Mouse (Mus musculus): ENCODE results near the gene Meiob. TPM values are rescaled to one million over a fixed set of nuclear protein-coding genes. Genes with fewer than 3 reads are reported as not detected.

Meiob gene
- polyA plus RNA-seq, 1 experiment = 0.14 TPM

DNA sequence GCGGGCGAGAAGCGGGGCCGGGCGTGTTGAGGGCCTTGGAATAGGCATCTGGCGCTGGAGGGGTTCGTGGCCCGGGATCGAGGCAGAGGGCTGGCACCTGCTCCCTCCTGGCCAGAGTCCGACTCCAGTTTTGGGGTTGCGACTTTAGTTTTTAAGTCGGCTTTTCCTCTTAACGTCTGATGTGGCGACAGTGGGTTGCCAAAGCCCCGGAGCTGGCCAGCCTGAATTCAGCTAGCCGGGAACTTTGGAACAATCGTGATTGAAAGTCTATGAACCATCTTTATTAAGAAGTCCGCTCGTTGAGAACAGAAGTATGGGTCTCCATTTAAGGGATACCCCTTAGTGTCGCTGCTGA, 46.7 kb downstream of the Meiob start:
- no peak for TF ChIP-seq GATA1 (IDR thresholded peaks at IDR 0.05; ENCODE audit: low read length)

DNA sequence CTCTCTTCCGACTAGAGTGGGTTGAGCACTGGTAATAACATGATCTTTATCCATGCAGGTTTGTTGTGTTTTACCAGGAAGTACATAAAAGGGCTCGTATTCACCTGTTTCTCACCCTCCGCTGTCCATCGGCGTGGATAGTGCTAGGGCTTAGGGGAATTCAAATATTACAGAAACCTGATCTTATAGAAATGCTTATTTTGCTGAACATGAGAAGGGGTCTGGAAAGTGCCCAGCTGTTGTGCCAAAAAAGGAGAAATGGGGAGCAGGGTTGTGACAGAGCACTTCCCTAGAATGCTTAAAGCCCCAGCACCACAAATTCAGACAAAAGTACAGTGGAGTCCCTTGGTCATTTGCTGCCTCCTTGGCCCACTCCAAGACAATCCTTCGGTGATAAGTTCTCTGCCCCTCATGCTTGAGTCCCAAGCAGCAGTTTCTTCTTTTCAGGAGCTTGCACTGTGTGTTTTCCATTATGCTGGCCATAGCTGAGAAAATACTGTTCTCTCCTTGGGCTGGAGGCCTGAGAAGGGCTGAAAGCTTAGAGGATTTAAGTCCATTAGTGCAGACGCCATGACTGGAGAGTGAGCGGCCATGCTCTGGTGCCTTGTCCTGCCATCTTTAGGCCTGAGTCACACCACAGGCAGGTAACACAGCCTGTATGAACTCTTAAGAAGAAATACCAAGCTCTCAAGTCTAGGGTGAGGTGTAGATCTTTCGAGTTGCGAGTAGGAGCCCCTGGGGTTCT, 47.5 kb downstream of the Meiob start:
- no peak for TF ChIP-seq GATA1 (IDR thresholded peaks at IDR 0.05; ENCODE audit: low read length)

DNA sequence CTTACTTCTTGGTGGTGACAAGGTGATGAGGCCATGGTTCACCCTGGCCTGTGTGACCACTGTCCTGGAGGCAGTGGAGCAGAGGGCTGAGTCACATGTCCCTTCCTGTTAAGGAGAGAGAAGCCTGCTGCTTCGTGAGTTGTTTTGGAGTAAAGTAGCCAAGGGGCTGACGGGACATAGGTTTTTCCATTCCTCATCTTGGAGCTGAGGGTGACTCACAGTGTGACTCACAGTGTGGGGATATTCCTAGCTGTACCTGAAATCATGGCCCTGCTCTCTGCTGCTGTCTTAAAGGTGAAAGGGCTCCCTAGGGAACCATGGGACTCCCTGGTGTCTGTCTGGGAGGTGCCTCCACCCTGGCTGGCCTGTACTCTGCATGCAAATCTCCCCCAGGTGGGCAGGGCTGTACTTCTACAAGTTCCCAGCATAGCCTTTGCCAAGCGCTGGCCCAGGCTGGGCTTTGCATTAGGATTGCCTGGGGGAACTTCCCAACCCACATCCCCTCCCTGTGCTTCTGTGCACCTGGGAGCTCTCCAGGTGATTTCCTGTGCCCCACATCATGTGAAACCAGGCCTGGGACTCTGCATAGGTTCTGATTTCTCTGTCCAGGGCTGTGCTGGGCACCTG, 51.9 kb downstream of the Meiob start:
- no peak for TF ChIP-seq GATA1 (IDR thresholded peaks at IDR 0.05; ENCODE audit: low read length)

DNA sequence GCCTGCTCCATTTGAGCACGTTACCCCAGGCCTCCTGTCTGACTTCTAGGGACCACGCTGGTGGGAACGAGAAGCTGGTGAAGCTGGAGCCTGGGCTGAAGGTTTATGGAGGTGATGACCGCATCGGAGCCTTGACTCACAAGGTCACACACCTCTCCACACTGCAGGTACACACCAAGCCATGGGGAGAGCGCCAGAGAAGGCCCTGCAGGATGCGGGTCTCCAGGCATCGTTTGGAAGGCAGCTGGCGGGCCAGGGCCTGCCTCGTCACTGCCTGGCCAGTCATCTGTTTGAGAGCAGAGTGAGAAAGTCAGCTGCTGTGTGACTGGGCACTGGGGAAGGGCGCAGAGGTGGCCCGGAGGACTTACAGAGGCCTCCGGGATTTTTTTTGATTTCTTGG, 52.5 kb downstream of the Meiob start:
- TF ChIP-seq GATA1 (IDR thresholded peaks at IDR 0.05; ENCODE audit: low read length) = no peak

DNA sequence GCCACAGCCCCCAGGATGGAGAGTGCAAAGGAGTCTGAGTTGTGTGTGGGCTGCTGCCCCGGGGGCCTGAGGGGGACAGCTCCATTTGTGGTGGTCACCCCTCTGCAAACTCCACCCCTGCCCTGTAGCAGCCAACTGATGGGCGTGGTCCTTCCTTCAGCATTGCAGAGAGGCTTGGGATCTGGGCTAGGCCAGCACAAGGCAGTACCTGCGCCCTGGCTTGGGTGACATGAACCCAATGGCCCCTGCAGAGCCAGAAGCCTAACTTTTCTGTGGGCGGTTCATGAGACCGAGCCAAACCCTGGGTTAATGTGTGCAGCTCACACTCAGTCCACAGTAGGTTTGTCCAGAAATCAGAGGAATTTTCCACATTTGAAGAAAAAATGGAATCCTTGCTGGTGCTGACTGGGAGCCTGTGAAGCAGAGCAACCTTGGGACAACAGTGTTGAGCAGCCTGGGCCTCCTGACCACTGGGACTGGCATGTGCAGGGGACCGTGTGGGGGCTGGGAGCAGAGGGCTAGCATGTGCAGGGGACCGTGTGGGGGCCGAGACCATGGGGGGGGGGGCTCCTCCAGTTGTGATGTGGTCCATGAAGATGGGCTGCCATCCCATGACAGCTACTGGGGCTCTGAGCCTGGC, 53.9 kb downstream of the Meiob start:
- TF ChIP-seq GATA1 (IDR thresholded peaks at IDR 0.05; ENCODE audit: low read length) = no peak

DNA sequence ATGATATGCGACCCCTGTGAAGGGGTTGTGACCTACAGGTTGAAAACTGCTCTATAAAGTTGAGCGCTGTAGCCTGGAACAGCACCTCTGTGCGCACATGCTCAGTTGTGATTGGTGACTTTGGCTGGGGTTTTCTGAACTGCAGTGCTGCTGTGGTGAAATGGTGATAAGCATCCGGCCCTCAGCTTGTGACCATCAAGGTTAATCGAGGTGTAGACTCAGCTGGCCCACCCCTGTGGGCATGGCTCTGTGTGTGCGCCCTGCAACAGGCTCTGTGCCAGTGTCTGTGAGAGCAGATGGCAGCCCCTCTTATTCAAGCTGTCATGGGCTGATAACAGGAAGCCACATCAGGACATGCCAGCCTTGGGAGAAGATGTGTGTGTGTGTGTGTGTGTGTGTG, 54.9 kb downstream of the Meiob start:
- peak; percentile 56 for TF ChIP-seq GATA1 (IDR thresholded peaks at IDR 0.05; ENCODE audit: low read length)

DNA sequence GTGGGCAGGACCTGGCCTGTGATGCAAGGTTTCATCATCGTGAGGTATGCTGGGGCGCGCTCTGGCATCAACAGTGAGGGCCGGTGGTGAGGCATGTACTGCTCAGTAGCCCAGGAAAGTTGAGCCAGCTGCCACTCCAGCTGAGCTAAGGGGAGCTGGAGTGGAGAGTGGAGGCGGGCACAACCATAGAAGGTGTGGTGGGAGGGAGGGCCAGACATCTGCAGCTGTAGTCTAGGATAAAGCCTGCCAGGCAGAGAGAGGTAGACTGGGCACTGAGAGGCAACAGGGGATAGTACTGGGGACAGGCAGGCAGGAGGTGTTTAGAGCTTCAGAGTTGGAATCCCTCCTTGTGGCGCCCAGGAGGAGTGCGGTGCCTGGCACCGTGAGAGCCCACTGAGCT, 56.0 kb downstream of the Meiob start:
- TF ChIP-seq GATA1 (IDR thresholded peaks at IDR 0.05; ENCODE audit: low read length) = no peak

DNA sequence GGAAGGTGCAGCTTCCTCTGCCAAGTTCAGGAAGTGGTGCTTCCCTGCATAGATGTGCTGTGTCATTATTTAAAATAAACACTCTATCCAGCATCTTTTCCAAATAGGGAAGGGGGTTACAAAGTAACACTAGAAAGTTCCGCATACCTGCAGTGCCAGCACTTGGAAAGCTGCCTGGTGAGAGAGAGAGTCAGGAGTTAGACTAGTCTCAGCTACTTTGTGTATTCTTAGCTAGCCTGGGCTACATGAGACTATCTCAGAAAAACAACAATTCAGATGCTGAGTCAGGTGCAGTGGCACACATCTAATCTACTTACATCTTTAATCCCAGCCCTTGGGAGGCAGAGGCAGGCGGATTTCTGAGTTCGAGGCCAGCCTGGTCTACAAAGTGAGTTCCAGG, 57.7 kb downstream of the Meiob start:
- no peak for TF ChIP-seq GATA1 (IDR thresholded peaks at IDR 0.05; ENCODE audit: low read length)

DNA sequence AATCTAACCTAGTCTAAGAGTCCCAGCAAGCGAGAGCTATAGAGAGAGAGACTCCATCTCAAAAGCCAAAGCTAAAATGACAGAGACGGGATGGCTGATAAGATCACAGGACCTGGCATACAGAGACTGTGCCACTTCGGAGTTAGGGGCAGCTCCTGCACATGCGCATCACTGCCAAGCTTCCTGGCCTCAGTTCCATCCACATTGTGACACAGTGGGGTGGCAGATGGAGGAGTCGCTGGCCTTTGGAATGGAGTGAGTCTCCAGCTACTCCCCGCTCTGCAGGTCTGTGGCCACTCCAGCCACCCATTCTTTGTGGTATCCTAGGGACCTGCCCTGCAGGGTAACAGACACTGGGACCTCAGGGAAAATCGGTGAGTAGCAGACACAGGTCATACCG, 61.7 kb downstream of the Meiob start, which contains the start of gene Igfals:
Gene Igfals, plus strand, starts transcription at position 222 of the 400 bp plus-strand sequence.
- no peak for TF ChIP-seq GATA1 (IDR thresholded peaks at IDR 0.05; ENCODE audit: low read length)

DNA sequence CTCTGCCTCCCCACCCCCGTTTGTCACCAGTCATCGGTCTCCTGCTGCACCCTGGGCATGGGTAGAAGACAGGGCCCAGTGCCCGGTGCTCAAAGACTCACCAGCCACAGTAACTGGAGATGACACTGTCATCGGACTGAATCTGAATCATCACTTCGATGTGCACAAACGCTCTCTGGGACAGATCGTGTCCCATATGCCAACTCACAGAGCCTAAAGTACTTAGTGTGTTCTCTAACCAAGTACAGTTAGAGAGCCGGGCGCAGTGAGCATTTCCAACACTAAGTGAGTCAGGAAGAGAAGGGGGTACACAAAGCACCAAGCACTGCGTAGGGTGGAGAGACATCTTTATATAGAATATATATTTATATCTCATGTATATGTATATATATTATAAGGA, 63.8 kb downstream of the Meiob start:
- no peak for TF ChIP-seq GATA1 (IDR thresholded peaks at IDR 0.05; ENCODE audit: low read length)

DNA sequence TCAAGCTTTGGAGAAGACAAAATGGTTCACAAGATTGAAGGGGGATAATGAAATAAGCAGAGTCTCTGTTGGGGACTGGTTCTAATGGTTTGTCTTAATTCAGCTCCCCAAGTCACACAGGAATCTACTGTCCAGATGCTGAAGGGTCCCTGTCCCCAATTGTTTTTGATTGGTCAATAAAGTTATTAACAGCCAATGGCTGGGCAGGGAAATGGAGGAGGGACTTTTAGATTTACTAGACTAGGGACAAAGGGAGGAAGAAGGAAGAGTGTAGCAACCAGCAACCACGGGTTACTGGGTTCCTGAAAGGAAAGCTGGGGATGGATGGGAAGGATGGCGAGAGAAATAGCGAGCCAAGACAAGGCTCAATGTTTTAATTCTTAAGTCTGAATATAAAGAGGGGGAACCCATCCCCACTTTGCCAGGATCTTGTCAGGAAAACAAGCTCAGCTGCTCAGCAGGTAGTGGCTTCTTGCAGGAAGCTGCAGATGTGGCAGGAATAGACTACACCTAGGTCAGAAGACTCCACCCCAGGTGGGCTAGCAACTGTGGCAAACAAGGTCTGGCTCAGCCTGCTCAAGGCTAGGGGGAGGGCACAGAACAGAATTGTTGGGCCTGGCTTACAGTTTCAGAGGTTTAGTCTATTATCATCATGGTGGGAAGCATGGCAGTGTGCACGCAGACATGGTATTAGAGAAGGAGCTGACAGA, 69.8 kb downstream of the Meiob start:
- TF ChIP-seq GATA1 (IDR thresholded peaks at IDR 0.05; ENCODE audit: low read length) = no peak

DNA sequence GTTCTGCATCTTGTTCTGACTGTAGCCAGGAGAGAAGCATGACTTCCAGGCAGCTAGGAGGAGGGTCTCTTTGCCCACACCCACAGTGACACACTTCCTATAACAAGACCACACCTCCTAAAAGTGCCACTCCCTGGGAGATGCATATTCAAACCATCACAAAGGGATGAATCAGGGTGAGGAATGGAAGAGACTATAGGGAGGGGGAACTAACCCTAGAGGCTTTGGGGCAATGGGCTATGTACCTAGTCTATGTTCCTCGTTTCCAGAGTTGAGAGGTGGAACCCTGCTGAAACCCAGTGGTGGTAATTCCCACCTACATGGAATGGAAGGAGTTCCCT, 70.3 kb downstream of the Meiob start:
- TF ChIP-seq GATA1 (IDR thresholded peaks at IDR 0.05; ENCODE audit: low read length) = no peak

DNA sequence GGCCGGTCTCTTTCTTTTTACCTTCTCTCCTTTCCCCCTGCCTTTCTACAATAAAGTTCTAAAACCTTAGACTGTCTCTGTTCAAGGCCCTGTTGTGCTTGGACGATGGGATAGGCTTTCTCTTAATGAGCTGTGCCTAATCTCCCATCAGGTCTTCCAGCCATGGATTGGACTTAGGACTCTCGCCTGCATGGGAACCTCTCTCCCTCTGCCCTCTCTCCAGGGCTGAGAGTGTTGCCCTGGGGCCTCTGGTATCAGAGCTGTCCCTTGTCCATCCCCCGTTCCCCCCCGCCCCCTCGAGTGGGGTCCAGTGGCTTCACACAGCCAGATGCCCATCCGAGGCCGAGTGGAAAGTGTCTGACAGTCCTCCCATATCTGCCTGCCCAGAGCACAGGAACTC, 70.9 kb downstream of the Meiob start:
- no peak for TF ChIP-seq GATA1 (IDR thresholded peaks at IDR 0.05; ENCODE audit: low read length)

DNA sequence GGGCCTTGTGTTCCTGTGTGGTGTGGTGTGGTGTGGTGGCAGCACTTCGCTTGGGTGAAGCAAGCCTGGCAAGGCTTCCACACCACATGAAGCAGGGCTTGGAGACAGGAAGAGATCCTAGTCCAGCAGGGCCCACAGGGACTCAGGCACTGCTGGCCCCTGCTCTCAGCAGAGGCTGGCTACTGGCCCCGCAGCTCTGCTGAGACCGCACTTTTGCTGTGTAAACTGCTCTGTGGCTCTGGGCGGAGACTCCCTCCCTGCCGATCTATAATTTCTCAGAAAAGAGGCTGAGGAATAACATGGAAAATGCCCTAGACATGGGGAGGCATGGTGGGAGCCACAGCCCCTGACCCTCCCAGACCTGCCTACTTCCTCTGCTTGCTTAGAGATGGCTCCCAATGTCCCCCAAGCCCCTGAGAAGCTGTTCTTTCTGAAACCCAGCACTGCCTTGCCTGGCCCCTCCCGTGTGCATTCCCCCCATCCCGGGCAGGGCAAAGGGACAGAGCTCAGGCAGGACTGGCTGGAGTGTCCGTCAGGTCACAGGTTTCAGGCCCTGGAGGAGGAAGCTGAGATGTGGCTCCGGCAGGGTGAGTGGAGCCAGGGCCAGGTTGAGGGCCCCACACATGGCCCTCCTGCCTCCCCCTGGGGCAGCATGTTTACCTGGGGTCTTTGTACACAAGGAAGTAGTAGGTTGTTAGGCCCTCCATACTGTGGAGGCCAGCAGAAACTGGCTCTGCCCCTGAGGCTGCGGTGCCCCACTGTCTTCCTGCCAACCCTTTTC, 73.4 kb downstream of the Meiob start:
- TF ChIP-seq GATA1 (IDR thresholded peaks at IDR 0.05; ENCODE audit: low read length) = no peak

DNA sequence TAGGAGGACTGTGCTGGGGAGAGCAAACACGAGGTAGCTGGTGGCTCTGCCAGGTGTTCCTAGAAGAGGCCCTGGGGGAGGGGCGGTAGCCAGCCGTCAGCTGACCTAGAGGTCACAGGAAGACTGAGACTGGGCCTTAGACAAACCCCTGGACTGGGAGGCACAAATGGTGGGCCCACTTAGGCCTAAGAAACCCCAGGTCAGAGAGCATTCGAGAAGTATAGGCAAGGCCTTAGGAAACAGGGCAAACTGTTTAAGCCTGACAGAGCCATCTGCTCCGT, 74.0 kb downstream of the Meiob start:
- no peak for TF ChIP-seq GATA1 (IDR thresholded peaks at IDR 0.05; ENCODE audit: low read length)

DNA sequence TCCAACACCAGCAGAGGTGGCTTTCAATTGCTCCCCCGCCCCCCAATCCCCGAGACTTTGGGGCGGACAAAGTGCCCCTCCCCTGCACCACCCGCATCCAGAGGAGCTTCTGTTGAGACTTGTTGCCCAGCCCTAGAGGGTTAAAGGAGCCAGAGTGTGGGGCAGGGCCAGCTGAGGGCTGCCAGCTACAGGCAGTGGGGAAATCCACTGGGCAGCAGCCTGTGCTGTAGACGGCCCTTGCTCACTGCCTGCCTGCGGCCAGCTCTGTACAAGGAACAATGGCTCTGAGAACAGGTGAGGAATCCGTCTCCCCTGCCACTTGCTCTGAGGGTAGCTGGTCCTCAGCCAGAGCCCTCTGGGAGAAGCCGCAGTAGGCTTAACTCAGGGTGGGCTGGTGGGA, 74.4 kb downstream of the Meiob start:
- no peak for TF ChIP-seq GATA1 (IDR thresholded peaks at IDR 0.05; ENCODE audit: low read length)

Data from G1E-ER4 (cell line).